Mouse (Mus musculus): Measurements from ENCODE around the gene Cbfa2t3. TPM values are rescaled to one million over a fixed set of nuclear protein-coding genes. Genes with fewer than 3 reads are reported as not detected.

The Cbfa2t3 gene
- total RNA-seq, 2 experiments from 2014 or later, result 8.7 to 13.7 TPM

Small RNA genes within 50 kb of the gene (microRNA-seq; reads per million reads assigned to microRNA genes)
- not detected for gene Mir6396

Other genes starting within 250 kb of the Cbfa2t3 start
- not detected for gene Snai3, start 238.4 kb downstream of the Cbfa2t3 start, total RNA-seq (2021)
- gene Rnf166, start 223.0 kb downstream of the Cbfa2t3 start, total RNA-seq (2021), result 10 to 100 TPM; 37.3 to 59.9 TPM
- gene Ctu2, start 223.0 kb downstream of the Cbfa2t3 start, total RNA-seq (2021), result 10 to 100 TPM; 20.0 to 29.1 TPM
- 10 to 100 TPM; 19.5 to 24.7 TPM for gene Piezo1, start 147.8 kb downstream of the Cbfa2t3 start, total RNA-seq (2021)
- gene Cdt1, start 131.1 kb downstream of the Cbfa2t3 start, total RNA-seq (2021), result 1 to 10 TPM; 8.7 to 9.1 TPM
- gene Aprt, start 122.2 kb downstream of the Cbfa2t3 start, total RNA-seq (2021), result 10 to 100 TPM; 72.4 to 87.2 TPM
- gene Galns, start 87.6 kb downstream of the Cbfa2t3 start, total RNA-seq (2021), result 1 to 10 TPM; 6.0 to 6.8 TPM
- 10 to 100 TPM; 49.9 to 64.4 TPM for gene Trappc2l, start 87.5 kb downstream of the Cbfa2t3 start, total RNA-seq (2021)
- not detected for gene Pabpn1l, start 76.4 kb downstream of the Cbfa2t3 start, total RNA-seq (2021)
- gene Acsf3, start 76.4 kb upstream of the Cbfa2t3 start, total RNA-seq (2021), result 10 to 100 TPM; 41.1 TPM
- under 1 TPM; 0.36 to 0.53 TPM for gene Cdh15, start 148.9 kb upstream of the Cbfa2t3 start, total RNA-seq (2021)